Mouse (Mus musculus) lung, embryonic 14.5 days (tissue): ENCODE measurements at regions not wholly inside any gene's neighbourhood (a gene's known extent, or its start where the extent isn't known, plus 50 kb on each side); places are given as distances from the start of the nearest gene placed in this dataset.

Experiments used
- ATAC-seq: fragments of 200-750 bp; cut with Nextera tagmentation; 2 replicates; pipeline ENCODE4 v1.8.0; 2017; ENCODE audit warnings: mild to moderate bottlenecking, moderate TSS enrichment, moderate library complexity; ENCODE audit not compliant: insufficient read depth
- DNase-seq: peaks from one replicate; pipeline ENCODE4 v3.0.0-alpha.2; 2015
- H3K27ac ChIP-seq: fragments of 300-500 bp; sonication (generic); 2 replicates; pipeline ENCODE4 v1.5.1; 2014; ENCODE audit warnings: low read depth, mild to moderate bottlenecking, moderate library complexity
- H3K27me3 ChIP-seq: fragments of 300-500 bp; sonication (generic); 2 replicates; pipeline ENCODE4 v1.6.1; 2014; ENCODE audit warnings: low read length, control low read depth; ENCODE audit not compliant: insufficient read depth
- H3K36me3 ChIP-seq: fragments of 300-500 bp; sonication (generic); 2 replicates; pipeline ENCODE4 v1.6.1; 2014; ENCODE audit warnings: control low read depth; ENCODE audit not compliant: insufficient read depth
- H3K4me1 ChIP-seq: fragments of 300-500 bp; sonication (generic); 2 replicates; pipeline ENCODE4 v1.6.1; 2014; ENCODE audit warnings: antibody characterized with exemption, control low read depth; ENCODE audit not compliant: insufficient read depth
- H3K4me2 ChIP-seq: fragments of 300-500 bp; sonication (generic); 2 replicates; pipeline ENCODE4 v1.6.1; 2014; ENCODE audit warnings: mild to moderate bottlenecking
- H3K4me3 ChIP-seq: fragments of 300-500 bp; sonication (generic); 2 replicates; pipeline ENCODE4 v1.5.1; 2014; ENCODE audit warnings: low read depth, low read length
- H3K9ac ChIP-seq: fragments of 300-500 bp; sonication (generic); 2 replicates; pipeline ENCODE4 v1.6.1; 2014
- H3K9me3 ChIP-seq: fragments of 300-500 bp; sonication (generic); 2 replicates; pipeline ENCODE4 v1.6.1; 2016; ENCODE audit warnings: low read depth, low read length, control low read depth
- CTCF ChIP-seq: IDR thresholded peaks from 2 replicates; pipeline ENCODE4 v1.5.1; 2016; ENCODE audit warnings: antibody characterized with exemption, low read depth
- WGBS: fragments of 180-500 bp; shearing (Covaris S2); extraction: QIAGEN DNeasy Blood & Tissue Kit; methylation state at CpG from one replicate; pipeline ENCODE4 v1.1.7; 2014; 5-methylcytosine and 5-hydroxymethylcytosine counted together

DNA sequence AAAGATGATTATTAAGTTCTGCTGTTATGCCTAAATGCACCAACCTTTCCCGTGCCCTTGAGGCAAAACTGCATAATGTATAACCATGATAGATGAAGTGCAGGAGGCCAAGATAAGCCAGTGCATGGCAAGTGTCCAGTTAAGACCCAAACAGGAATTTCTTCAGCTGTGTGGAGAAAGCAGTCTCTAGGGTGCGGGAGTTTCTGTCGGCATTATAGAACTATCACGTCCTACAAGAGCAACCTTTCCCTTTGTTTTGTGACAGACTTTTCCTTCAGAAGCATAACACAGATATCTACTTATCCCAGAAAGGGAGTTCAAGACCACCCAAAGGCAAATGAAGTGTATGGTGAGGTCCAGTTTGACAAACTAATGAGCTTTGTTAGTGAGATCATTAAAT, 560.1 kb upstream of the Cdh18 start:
- no peak for TF ChIP-seq CTCF
- no peaks in the 10 kb centered on the region for H3K9me3 ChIP-seq
- no peak overlapping the region for H3K4me2 ChIP-seq
- DNase-seq (peak; percentile 65), ATAC-seq (peak; percentile 85)
- 25% methylated on average over 4 of the region's 4 CpGs for WGBS
- H3K27ac ChIP-seq, result no peak overlapping the region
- no peaks in the 10 kb centered on the region for H3K36me3 ChIP-seq
- H3K4me1 ChIP-seq, result 0 out of 2 replicates have a peak, but pooled peaks cover 2% of the 10 kb centered on the region
- no peak overlapping the region for H3K9ac ChIP-seq
- H3K4me3 ChIP-seq, result no peak overlapping the region
- no peaks in the 10 kb centered on the region for H3K27me3 ChIP-seq

DNA sequence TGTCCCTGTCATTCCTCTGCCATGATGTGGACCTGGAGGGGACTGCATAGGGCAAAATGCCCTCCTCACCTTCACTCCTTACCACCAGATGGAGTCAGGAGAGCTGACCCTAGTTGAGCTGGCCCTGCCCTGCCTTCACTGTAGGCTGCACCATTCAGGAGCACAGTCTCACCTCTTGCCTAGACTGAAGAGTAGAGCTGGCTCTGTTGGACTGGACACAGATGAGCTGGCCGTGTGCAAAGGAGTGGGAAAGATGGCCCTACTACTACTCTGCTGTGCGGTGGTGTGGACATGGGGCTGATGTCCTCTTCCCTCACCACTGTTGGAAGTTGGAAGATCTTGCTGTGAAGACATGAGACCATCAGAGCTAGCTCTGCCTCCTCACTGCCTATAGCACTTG, 555.5 kb upstream of the Cdh18 start:
- H3K27ac ChIP-seq, result no peak overlapping the region
- WGBS, result 81% methylated on average over 2 of the region's 2 CpGs
- no peaks in the 10 kb centered on the region for H3K36me3 ChIP-seq
- TF ChIP-seq CTCF, result no peak
- no peaks in the 10 kb centered on the region for H3K9me3 ChIP-seq
- no peak overlapping the region for H3K4me3 ChIP-seq
- H3K4me1 ChIP-seq, result 0 out of 2 replicates have a peak, but pooled peaks cover 2% of the 10 kb centered on the region
- no peak overlapping the region for H3K9ac ChIP-seq
- H3K27me3 ChIP-seq, result no peaks in the 10 kb centered on the region
- no peak overlapping the region for H3K4me2 ChIP-seq
- ATAC-seq, result no peak
- no peak for DNase-seq

- DNase-seq, result no peak
- Histone ChIP-seq H3K9me3 (no peaks in the 10 kb centered on the region), H3K4me2 (no peak overlapping the region), H3K4me3 (no peak overlapping the region), H3K27me3 (no peaks in the 10 kb centered on the region), H3K27ac (no peak overlapping the region), H3K9ac (no peak overlapping the region), H3K4me1 (no peaks in the 10 kb centered on the region), H3K36me3 (no peaks in the 10 kb centered on the region)
- ATAC-seq, result no peak
- no peak for TF ChIP-seq CTCF
- 62% methylated on average over 3 of the region's 3 CpGs for WGBS
Observed at GRCm38 (mm10) chr15:21995121-21995826, 553.5 kb upstream of the Cdh18 start.

- Histone ChIP-seq H3K36me3 (no peaks in the 10 kb centered on the region), H3K4me2 (no peak overlapping the region), H3K4me3 (no peak overlapping the region), H3K9ac (no peak overlapping the region), H3K27me3 (no peaks in the 10 kb centered on the region), H3K27ac (no peak overlapping the region), H3K4me1 (no peaks in the 10 kb centered on the region), H3K9me3 (no peaks in the 10 kb centered on the region)
- WGBS, result 70% methylated on average over 2 of the region's 2 CpGs
- DNase-seq (no peak), ATAC-seq (no peak)
- TF ChIP-seq CTCF, result no peak
Observed at GRCm38 (mm10) chr15:22019977-22020376, 528.8 kb upstream of the Cdh18 start.

GRCm38 (mm10) chr15:22030215-22030614, 518.6 kb upstream of the Cdh18 start:
- Histone ChIP-seq H3K27me3 (no peaks in the 10 kb centered on the region), H3K4me1 (no peaks in the 10 kb centered on the region), H3K27ac (no peak overlapping the region), H3K36me3 (no peaks in the 10 kb centered on the region), H3K9ac (no peak overlapping the region), H3K4me3 (no peak overlapping the region), H3K4me2 (no peak overlapping the region), H3K9me3 (no peaks in the 10 kb centered on the region)
- no peak for ATAC-seq
- 66% methylated on average over 3 of the region's 3 CpGs for WGBS
- no peak for DNase-seq
- TF ChIP-seq CTCF, result no peak

- ATAC-seq, result no peak
- H3K27ac ChIP-seq, result no peak overlapping the region
- DNase-seq, result no peak
- no peak overlapping the region for H3K9ac ChIP-seq
- H3K9me3 ChIP-seq, result no peaks in the 10 kb centered on the region
- H3K4me2 ChIP-seq, result no peak overlapping the region
- H3K27me3 ChIP-seq, result no peaks in the 10 kb centered on the region
- no peaks in the 10 kb centered on the region for H3K36me3 ChIP-seq
- H3K4me1 ChIP-seq, result no peaks in the 10 kb centered on the region
- no peak for TF ChIP-seq CTCF
- no peak overlapping the region for H3K4me3 ChIP-seq
Observed at GRCm38 (mm10) chr15:22046423-22046822, 502.4 kb upstream of the Cdh18 start.

- Histone ChIP-seq H3K4me3 (no peak overlapping the region), H3K27ac (no peak overlapping the region), H3K4me2 (no peak overlapping the region), H3K9ac (no peak overlapping the region), H3K27me3 (no peaks in the 10 kb centered on the region), H3K4me1 (no peaks in the 10 kb centered on the region), H3K36me3 (no peaks in the 10 kb centered on the region), H3K9me3 (no peaks in the 10 kb centered on the region)
- no peak for TF ChIP-seq CTCF
- ATAC-seq (no peak), DNase-seq (no peak)
- 59% methylated on average over 4 of the region's 4 CpGs for WGBS
Observed at GRCm38 (mm10) chr15:22046877-22047478, 501.8 kb upstream of the Cdh18 start.
